Mouse (Mus musculus) kidney, adult 11 months (tissue): ENCODE measurements at regions not wholly inside any gene's neighbourhood (a gene's known extent, or its start where the extent isn't known, plus 50 kb on each side); places are given as distances from the start of the nearest gene placed in this dataset.
A peak's percentile ranks its signal among the peaks of the same experiment; 100 is the strongest.

Experiments
- DNase-seq: peaks from one replicate; pipeline ENCODE4 v3.0.0; 2022

GRCm38 (mm10) chr3:29890764-29891163 is 657.0 kb downstream of the Mecom start:
- DNase-seq, result no peak

GRCm38 (mm10) chr3:29890286-29890685 is 657.5 kb downstream of the Mecom start:
- no peak for DNase-seq

- no peak for DNase-seq
These were observed 658.2 kb downstream of the Mecom start for GRCm38 (mm10) chr3:29889638-29890037.

GRCm38 (mm10) chr3:29879966-29880365 is 667.8 kb downstream of the Mecom start:
- DNase-seq, result no peak

- no peak for DNase-seq
These were observed 672.0 kb downstream of the Mecom start for GRCm38 (mm10) chr3:29875768-29876167.

- DNase-seq, result no peak
These were observed 685.4 kb downstream of the Mecom start for GRCm38 (mm10) chr3:29862437-29862836.

- DNase-seq, result no peak
These were observed 695.3 kb downstream of the Mecom start for GRCm38 (mm10) chr3:29852465-29852864.

GRCm38 (mm10) chr3:29835432-29835831 is 712.4 kb downstream of the Mecom start:
- no peak for DNase-seq

- no peak for DNase-seq
These were observed 712.9 kb downstream of the Mecom start for GRCm38 (mm10) chr3:29834884-29835283.

GRCm38 (mm10) chr3:29831346-29831745 is 716.5 kb downstream of the Mecom start:
- DNase-seq, result no peak

GRCm38 (mm10) chr3:29822622-29823370 is 725.0 kb downstream of the Mecom start:
- no peak for DNase-seq

GRCm38 (mm10) chr3:29816964-29817363 is 730.8 kb downstream of the Mecom start:
- no peak for DNase-seq

- no peak for DNase-seq
These were observed 731.5 kb downstream of the Egfem1 start for GRCm38 (mm10) chr3:29813276-29813675.

- DNase-seq, result peak; percentile 3
These were observed 730.8 kb downstream of the Egfem1 start for GRCm38 (mm10) chr3:29812480-29813240.

- no peak for DNase-seq
These were observed 724.2 kb downstream of the Egfem1 start for GRCm38 (mm10) chr3:29806046-29806445.

GRCm38 (mm10) chr3:29803456-29803855 is 721.6 kb downstream of the Egfem1 start:
- DNase-seq, result no peak

GRCm38 (mm10) chr3:29801081-29801480 is 719.3 kb downstream of the Egfem1 start:
- no peak for DNase-seq

GRCm38 (mm10) chr3:29774365-29774764 is 692.5 kb downstream of the Egfem1 start:
- DNase-seq, result no peak

GRCm38 (mm10) chr3:29771194-29771593 is 689.4 kb downstream of the Egfem1 start:
- DNase-seq, result no peak

GRCm38 (mm10) chr3:29768592-29768991 is 686.8 kb downstream of the Egfem1 start:
- DNase-seq, result no peak

- DNase-seq, result no peak
These were observed 682.2 kb downstream of the Egfem1 start for GRCm38 (mm10) chr3:29764021-29764420.

- peak; percentile 16 for DNase-seq
These were observed 676.1 kb downstream of the Egfem1 start for GRCm38 (mm10) chr3:29757821-29758494.
